Mouse (Mus musculus): ENCODE measurements around the gene Ncbp3.
A peak's percentile ranks its signal among the peaks of the same experiment; 100 is the strongest.

Ncbp3 gene

DNA sequence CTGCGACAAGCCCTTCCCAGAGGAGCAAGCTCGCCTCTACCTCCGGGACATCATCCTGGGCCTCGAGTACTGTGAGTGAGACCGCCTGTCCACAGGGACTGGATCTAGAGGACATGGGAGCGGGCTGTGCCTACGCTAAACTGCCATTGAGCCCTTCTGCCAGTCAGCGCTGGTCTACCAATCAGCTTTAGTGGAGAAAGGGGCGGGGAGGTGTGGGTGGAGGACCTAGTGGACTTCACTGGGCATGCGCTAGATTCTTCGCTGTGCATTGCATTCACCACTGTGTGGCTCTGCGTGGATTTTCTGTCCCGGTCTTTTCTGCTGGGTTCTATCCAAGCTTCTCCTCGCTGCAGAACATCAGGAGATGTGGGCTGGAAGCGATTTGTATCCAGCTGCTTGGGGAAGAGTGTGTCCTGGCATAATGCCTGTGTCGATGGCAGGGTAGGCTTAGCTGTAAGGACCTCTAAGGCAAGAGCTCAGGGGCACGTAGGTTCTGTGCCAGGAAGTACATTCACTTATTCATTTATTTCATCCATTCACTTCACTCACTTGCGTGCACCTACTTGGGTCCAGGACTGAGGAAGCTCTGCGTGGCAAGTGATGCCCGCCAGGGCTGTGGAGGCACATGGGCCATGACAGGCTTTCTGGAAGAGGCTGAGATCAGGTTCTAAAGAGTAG, 16.6 kb upstream of the Ncbp3 start:
- DNase-seq (ENCODE audit: low spot score in 2 of 2): peak; percentile 74 to 77

DNA sequence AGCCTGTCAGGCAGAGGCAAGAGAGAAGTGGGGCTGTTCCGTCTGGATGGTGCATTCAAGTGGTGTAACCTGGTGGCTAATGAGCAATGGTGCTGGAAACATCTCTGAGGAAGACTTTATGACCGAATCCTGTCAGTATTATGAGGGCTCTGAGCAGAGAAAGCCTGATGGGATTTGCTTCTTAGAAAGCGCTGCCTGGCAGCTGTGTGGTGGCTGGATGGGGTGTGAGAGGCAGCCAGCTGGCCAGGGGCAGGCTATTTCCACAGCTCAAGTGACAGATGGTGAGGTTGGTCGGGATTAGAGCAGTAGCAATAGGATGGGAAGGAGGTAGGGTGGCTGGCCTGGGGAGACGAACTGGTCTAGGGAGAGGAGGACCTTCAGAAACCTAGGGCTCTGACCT, 16.0 kb upstream of the Ncbp3 start:
- no peak for DNase-seq (ENCODE audit: low spot score in 2 of 2)

DNA sequence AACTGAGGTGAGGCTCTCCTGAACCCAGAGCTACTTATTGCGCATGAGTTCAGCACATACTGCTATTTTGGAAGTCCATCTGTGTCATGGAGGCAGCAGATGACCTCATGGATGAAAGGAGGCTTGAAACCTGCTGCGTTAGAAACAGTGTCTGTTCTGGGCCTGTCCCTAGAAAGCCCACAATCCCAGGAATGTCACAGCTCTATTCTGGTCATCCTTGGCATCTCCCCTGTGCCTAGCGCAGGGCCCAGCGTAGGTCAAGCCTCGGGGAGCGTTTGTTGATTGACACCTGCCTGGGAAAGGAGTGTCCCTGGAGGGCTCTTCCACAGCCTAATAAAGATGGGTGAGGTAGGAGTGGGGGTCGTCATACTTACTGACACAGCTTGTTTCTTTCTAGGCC, 11.5 kb upstream of the Ncbp3 start:
- no peak for DNase-seq (ENCODE audit: low spot score in 2 of 2)

GRCm38 (mm10) chr11:73036889-73037288, 10.7 kb upstream of the Ncbp3 start:
- DNase-seq (ENCODE audit: low spot score in 2 of 2): no peak

DNA sequence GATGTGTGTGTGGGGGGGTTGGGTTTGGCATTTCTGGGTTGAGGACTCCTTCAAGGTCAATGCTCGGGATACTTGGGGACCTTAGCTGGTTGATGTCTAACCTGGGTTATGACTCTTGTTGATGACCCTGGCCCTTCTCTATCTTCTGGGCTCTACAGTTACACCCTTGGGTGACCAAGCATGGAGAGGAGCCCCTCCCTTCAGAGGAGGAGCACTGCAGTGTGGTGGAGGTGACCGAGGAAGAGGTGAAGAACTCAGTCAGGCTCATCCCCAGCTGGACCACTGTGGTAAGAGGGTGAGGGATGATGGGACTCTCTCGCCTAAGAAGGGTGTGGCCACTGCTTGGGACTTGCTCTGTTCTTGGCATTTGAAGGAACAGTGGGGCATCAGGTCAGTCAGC, 9.9 kb upstream of the Ncbp3 start:
- no peak for DNase-seq (ENCODE audit: low spot score in 2 of 2)

DNA sequence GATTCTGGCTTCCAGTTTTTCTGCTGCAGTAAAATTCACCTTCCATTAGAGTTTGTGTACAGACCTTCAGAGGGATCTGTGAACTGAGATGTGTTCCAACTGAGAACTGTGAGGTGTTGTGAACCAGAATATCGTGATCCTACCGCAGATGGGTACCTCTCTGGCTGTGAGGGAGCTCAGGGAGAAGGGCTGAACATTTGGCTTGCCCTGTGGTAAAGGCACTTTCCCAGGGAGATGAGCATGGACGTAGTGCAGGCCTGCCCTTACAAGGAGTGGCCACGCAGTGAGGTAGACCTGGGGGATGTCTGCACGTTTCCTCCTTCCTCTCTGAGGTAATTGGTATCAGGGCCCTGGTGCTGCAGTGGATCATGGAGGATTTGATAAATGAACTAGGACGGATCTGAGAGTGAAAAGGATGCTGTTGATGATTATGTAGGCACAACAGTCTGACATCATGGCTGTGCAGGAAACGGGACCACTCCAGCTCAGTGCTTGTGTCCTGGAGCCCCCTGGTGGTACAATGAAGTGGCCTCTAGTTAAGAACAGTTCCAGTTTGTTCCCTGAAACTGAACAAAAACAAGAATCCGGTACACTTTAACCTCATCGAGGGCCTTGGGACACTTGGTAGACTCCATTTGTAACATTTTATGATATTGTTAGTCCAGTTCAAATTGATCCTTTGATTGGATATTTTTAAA, 8.3 kb upstream of the Ncbp3 start:
- peak; percentile 27 to 64 for DNase-seq (ENCODE audit: low spot score in 2 of 2)

GRCm38 (mm10) chr11:73044229-73044755, 3.3 kb upstream of the Ncbp3 start:
- DNase-seq (ENCODE audit: low spot score in 2 of 2): no peak

DNA sequence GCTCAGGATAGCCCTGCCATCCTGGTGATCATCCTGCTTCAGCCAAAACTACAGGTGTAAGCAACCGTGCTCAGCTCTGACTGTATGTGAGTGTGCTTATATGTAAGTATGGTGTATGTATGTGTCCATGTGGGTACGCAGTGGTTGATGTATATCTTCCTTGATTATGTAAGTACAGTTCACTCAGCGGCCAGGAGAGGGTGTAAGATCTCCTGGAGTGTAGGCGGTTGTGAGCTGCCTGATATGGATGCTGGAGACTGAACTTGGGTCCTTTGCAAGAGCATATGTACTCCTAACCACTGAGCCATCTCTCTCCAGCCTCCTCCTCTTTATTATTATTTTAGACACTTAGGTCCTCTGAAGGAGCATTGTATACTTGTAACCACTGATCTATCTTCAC, 2.8 kb upstream of the Ncbp3 start:
- no peak for DNase-seq (ENCODE audit: low spot score in 2 of 2)

- no peak for DNase-seq (ENCODE audit: low spot score in 2 of 2)
These were observed 670 bp downstream of the Ncbp3 start for GRCm38 (mm10) chr11:73048030-73048876.

DNA sequence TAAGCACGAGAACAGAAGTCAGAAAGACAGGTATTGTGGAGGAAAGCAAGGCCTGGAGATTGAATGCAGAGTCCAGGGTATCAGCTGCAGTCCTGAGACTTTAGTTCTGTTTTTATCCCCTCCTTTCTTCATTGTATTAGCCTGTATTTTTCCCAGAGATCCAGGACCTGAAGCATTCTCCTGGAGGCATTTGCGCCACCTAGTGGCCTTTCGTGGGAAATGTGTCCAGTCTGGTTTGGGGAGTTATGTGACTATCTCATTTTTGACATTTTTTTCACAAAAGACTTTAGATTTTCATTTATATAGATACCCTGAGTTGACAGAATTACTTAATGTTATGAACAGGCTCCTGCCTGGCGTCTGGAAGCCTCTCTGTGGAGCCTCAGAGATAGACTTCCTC, 1.8 kb downstream of the Ncbp3 start:
- peak; percentile 40 to 57 for DNase-seq (ENCODE audit: low spot score in 2 of 2)

DNA sequence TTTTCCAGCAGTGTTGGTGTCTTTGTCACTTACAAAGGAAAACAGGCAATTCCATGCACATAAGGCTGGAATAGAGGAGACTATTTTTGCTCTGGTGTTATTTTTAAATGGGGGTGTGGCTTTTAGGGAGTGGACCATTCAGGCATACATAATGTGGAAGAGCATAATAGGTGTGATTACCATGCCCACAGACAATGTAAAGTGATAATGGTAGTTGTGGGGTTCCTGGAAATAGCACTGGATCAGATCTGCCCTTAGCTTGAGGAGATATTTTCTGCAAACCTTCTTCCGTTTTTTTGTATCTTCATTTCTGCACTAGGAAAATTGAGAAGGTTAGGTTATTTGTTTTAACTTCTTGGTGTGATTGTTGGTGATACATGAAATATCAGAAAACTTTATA, 5.2 kb downstream of the Ncbp3 start:
- DNase-seq (ENCODE audit: low spot score in 2 of 2): no peak

GRCm38 (mm10) chr11:73057701-73058100, 10.1 kb downstream of the Ncbp3 start:
- DNase-seq (ENCODE audit: low spot score in 2 of 2): no peak

DNA sequence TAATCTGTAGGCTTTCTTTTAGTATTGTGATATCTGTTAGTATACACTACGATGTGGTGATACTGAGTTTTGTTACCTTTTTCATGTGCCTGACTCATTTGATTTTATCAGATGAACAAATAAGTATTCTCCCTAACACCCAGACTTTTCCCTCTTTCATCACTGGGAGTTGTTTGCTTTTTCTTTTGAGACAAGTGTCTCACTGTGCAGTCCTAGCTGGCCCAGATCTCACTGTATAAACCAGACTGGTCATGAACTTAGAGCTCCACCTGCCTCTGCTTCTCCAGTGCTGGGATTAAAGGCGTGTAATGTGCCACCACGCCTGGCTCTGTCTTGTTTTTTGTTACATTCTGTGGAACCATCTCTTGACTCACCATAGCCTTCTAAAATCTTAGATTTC, 12.0 kb downstream of the Ncbp3 start:
- no peak for DNase-seq (ENCODE audit: low spot score in 2 of 2)

DNA sequence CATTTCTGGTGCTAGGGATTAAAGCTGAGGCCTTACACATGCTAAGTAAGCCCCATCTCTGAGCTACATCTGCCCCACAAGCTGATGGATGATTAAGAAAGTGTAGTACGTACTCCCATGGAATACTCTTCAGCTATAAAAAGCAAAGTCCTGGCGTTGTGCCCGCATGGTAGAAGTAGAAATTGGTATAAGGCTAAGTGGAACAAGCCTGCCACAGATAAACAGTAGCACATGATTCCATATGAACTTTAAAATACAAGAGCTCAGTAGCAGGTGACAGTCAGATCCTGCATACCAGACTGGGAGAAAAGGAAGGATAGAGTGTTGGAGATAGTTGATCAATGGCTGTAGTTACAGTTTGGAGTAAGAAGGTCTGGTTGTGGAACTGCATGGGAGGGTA, 13.8 kb downstream of the Ncbp3 start:
- no peak for DNase-seq (ENCODE audit: low spot score in 2 of 2)

GRCm38 (mm10) chr11:73071839-73072238, 24.3 kb downstream of the Ncbp3 start:
- DNase-seq (ENCODE audit: low spot score in 2 of 2): peak in 1 of 2 experiments; percentile 32

DNA sequence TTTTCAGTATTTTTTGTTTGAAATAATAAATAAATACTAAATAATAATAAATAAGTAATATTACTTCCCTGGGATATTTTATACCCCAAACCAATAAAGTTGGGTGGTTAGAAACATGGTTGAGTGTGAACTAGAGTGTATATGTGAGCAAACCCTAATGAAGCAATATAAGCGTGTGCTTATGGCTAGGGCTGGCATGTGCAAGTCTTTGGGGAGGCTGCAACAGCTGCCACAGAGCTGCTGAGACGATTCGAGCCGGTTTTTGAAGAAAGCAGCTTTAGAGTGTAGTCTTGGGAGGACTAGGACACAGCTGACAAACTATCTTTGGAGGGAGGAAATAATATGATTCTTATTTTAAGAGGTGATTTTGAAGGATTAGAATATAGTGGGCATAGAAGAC, 28.7 kb downstream of the Ncbp3 start:
- DNase-seq (ENCODE audit: low spot score in 2 of 2): no peak

DNA sequence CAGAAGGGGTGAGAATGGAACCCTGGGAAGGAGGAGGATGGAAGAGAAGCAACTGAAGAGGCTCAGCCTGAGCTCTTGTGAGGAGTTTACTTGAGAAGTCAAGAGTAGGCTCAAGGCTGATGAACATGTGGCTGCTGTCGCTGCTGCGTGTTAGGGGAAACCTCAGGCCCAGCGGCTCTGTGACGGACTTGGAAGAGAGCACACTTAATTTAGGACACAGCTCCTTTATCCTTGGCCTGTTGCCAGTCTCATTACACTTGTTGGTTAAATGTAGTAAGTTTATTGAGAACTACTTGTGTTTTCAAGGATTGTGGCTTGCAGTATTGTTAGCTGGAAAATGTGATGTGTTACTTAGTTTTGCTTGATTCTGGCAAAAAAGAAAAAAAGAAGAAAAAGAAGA, 29.1 kb downstream of the Ncbp3 start:
- no peak for DNase-seq (ENCODE audit: low spot score in 2 of 2)

DNA sequence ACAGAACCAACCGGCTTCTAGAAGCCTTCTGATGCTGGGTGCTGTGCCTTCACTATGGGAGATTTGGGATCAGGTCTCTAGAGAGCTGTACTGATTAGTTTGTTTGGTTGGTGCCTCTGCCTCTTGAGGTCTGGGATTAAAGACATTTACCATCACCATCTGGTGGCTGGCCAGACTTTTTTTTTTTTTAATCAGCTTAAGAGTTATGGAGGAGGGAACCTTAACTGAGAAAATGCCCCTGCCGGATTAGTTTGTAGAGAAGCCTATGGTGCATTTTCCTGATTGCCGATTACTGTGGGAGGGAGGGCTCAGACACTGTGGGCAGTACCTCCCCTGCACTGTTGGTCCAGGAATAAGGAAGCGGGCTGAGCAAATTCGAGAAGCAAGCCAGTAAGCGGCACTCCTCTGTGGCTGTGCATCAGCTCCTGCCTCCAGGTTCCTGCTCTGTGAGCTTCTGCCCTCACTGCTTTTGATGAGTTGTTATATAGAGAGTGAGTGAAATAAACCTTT, 29.7 kb downstream of the Ncbp3 start:
- no peak for DNase-seq (ENCODE audit: low spot score in 2 of 2)

DNA sequence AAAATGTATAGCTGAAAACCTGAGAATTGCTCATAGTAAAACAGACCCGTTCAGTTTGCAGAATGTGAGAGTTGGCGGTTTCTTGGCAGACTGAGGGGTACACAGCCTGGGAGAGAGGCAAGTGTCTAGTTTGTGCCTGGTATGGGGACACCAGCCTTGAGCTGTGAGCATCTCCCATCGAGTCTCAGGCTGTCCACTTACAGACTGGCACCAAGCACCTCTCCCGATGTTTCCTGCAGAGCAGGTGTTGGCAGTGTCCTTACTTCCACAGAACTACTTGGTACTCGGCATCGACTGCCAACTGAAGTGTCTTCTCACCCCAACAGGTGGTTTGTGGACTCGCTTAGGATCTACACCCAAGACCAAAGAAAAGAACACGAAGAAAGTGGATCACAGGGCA, 31.0 kb downstream of the Ncbp3 start:
- no peak for DNase-seq (ENCODE audit: low spot score in 2 of 2)

GRCm38 (mm10) chr11:73080306-73080705, 32.7 kb downstream of the Ncbp3 start:
- no peak for DNase-seq (ENCODE audit: low spot score in 2 of 2)

DNA sequence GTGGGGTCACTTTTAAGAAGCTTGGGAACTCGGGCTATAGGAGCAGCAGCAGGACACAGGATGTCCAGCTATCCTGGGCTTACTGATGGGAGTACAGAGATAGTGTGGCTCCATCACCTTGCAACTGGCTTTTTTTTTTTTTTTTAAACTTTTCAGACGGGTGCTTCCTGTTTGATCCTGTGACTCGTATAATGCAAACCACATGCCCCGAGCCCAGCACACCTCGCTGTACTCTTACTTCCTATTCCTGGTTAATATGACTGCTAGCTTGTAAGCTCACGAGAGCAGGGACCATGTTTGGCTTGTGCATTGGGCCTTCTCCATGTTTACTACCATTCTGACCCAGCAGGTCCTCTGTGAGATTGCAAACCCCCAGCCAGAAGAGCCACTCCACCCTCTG, 36.7 kb downstream of the Ncbp3 start:
- DNase-seq (ENCODE audit: low spot score in 2 of 2): peak in 1 of 2 experiments; percentile 45

- DNase-seq (ENCODE audit: low spot score in 2 of 2): no peak
These were observed 37.2 kb downstream of the Ncbp3 start for GRCm38 (mm10) chr11:73084804-73085231.
